Mouse (Mus musculus): ENCODE measurements around the gene Tbpl1. TPM values are rescaled to one million over a fixed set of nuclear protein-coding genes. Genes with fewer than 3 reads are reported as not detected.

Tbpl1 gene
- total RNA-seq (2023), result 45.2 to 55.5 TPM (median 49.7 TPM) in 4 replicates

DNA sequence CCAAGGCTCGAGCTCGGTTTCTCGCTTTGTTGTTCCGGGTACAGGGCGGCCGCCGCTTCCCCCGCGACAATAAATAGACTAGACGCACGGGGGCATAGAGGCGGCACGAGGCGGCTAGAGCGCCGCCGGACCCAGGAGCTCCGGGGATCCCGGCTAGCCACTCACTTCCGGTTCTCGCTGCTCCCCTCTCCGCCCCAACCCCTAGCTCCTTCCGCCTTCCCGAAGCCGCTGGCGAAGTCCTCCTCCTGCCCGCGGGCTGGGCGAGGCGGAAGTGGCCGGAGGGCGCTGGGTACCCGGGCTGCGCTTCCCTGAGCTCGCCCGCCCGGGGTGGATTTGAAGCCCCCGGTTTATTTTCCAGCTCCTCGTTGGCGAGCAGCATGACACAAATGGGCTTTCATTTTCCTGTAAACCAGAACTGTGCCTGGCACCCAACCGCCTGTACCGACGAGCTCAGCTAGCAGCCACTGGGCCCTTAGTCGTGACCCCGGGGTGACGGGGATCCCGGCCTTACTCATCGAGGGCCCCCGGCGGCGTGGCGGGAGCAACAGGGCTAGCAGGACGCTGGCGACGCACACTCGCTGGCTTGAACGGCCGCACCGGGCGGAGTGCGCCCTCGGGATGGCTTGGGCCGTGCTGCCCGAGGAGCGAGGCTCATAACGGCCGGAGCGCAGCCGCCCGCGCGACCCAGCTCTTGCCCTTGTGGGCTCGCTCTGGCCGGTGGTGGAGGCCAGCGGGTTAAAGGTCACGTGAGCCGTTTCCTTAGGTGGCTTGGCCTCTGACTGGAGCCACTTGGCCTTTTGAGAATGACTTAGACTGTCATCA, at the start of gene Tbpl1:
Gene Tbpl1, minus strand, starts transcription at position 667 of the 822 bp plus-strand sequence.

Other genes starting within 250 kb of the Tbpl1 start
- not detected in 4 replicates for gene Slc2a12, start 86.9 kb downstream of the Tbpl1 start, total RNA-seq (2023)
- not detected in 4 replicates for gene Tcf21, start 88.2 kb upstream of the Tbpl1 start, total RNA-seq (2023)